Mouse (Mus musculus): ENCODE results near the gene Sugp1. TPM values are rescaled to one million over a fixed set of nuclear protein-coding genes. Genes with fewer than 3 reads are reported as not detected.

Gene Sugp1
- polyA plus RNA-seq, 1 experiment from 2014 or later: 52.9 TPM

DNA sequence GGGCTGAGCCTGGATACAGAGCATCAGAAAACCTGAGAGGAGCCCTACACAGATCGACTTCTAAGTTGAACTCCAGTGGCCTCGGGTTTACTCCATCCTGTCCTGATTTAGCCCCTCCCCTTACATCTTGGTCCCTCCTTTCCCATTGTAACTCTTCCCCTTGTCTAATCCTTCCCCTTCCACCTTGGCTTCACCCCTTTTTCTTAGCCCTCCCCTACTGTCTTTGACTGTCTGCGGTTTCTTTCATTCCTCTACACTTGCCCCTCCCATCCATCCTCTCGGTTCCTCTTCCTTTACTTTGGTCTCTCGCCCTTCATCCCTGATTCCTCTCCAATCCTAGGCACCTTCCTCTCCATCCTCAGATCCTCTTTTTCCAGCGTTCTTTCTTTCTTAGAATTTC is 71.9 kb downstream of the Sugp1 start:
- peaks cover 23% of the 10 kb centered on the region for H3K4me1 ChIP-seq (ENCODE audit: control insufficient read depth, insufficient read depth, low read length)
- no peaks in the 10 kb centered on the region for H3K9me3 ChIP-seq (ENCODE audit: control insufficient read depth, low read length)
- no peaks in the 10 kb centered on the region for H3K27me3 ChIP-seq (ENCODE audit: control insufficient read depth, insufficient read depth, low read length)
- H3K36me3 ChIP-seq (ENCODE audit: control insufficient read depth, insufficient read depth, low read length): peaks cover 50% of the 10 kb centered on the region
- no peak overlapping the region for H3K4me3 ChIP-seq (ENCODE audit: low read depth, low read length)
- H3K9ac ChIP-seq (replicated peaks; ENCODE audit: low read depth, low read length): no peak overlapping the region
- 24% methylated on average over 6 of the region's 6 CpGs for WGBS
- no peak overlapping the region for H3K4me2 ChIP-seq (ENCODE audit: low read depth, low read length)
- no peak overlapping the region for H3K27ac ChIP-seq (ENCODE audit: low read depth, low read length)
- no peak for ATAC-seq (ENCODE audit: low read depth)

DNA sequence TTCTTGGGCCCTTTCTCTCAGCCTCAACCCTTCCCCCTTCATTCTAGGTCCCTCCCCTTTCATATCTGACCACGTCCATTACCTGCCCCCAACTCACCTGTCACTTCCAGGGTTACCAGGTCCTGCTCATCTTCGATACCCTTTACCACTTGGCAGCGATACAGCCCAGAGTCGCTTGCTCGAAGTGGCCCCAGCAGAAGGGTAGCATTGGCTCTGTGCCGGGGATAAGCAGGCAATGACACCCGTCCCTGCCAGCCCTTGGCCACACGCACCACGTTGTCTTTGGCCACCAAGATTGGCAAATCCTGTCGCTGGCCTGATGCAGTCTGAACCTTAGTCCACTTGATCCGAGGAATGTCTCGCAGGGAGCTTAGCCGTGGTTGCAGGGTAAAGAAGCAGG is 72.3 kb downstream of the Sugp1 start:
- Histone ChIP-seq H3K27me3 (ENCODE audit: control insufficient read depth, insufficient read depth, low read length) (no peaks in the 10 kb centered on the region), H3K9me3 (ENCODE audit: control insufficient read depth, low read length) (no peaks in the 10 kb centered on the region), H3K4me2 (ENCODE audit: low read depth, low read length) (no peak overlapping the region), H3K27ac (ENCODE audit: low read depth, low read length) (no peak overlapping the region), H3K36me3 (ENCODE audit: control insufficient read depth, insufficient read depth, low read length) (peaks cover 46% of the 10 kb centered on the region), H3K4me3 (ENCODE audit: low read depth, low read length) (no peak overlapping the region), H3K4me1 (ENCODE audit: control insufficient read depth, insufficient read depth, low read length) (peaks cover 23% of the 10 kb centered on the region), H3K9ac (replicated peaks; ENCODE audit: low read depth, low read length) (no peak overlapping the region)
- ATAC-seq (ENCODE audit: low read depth): no peak
- 74% methylated on average over 13 of the region's 13 CpGs for WGBS

DNA sequence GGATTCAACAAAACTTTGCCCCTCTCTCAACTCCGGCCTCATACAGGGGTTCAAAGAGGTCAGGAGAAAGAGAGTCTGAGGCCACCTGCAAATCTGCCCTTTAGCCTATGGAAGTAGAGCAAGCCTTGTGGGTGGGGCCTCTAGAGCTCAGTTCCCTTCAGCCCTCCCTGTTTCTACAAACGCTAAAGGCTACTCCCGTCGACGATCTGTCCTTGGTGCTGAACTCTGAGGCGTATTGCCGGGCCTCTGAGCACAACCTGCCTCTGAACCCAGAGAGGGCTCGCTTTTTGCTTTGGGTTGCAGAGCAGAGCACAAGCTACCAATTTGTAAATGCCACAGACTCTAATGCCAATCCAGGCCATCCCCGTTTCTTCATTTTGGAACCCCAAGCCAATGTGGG is 75.0 kb downstream of the Sugp1 start:
- H3K27me3 ChIP-seq (ENCODE audit: control insufficient read depth, insufficient read depth, low read length): no peaks in the 10 kb centered on the region
- ATAC-seq (ENCODE audit: low read depth): no peak
- no peak overlapping the region for H3K4me3 ChIP-seq (ENCODE audit: low read depth, low read length)

DNA sequence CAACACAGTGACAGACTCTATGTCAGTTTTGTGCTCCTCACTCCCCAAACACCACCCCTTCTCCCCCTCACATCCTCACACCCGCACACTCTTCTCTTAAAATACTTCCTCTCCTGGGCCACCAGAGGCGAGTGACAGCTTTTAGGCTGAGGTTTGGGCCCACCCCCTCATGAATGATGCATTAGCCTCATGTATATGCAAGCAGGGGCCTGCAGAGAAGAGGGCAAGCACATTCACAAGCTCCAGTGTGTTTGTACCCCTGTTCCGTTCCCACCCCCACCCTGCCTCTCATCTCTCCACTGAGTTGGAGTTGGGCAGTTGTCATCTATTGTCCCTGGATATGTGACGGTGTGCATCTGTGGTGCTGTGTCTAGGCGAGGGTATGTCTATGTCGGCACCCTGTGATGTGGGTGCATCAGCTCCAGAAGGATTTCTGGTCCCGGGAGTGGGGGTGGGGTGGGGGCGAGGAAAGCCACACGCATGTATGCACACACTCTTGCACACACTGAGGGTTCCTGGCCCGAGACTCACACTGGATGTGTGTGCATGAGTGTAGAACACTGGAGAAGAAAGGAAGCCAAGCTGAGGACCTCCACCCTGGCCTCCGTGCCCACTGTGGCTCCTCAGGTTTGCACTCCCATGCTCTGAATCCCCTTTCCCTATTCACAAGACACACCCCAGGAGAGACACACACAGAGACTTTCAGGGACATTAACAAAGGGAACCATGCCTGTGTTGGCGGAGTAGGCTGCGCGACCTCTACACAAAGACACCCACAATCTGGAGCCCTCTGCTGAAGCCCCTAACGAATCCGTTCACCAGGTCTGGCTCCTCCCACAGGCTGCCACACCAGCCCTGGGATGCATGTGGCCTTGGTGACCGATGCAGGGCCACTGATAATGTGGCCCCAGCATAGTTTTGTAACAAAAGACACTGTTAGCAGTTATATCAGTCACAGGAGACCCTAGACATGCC is 76.4 kb downstream of the Sugp1 start:
- H3K9me3 ChIP-seq (ENCODE audit: control insufficient read depth, low read length): no peaks in the 10 kb centered on the region
- peak overlapping the region; percentile 88 for H3K4me2 ChIP-seq (ENCODE audit: low read depth, low read length)
- H3K4me1 ChIP-seq (ENCODE audit: control insufficient read depth, insufficient read depth, low read length): peaks cover 23% of the 10 kb centered on the region
- ATAC-seq (ENCODE audit: low read depth): peak; percentile 83
- peaks cover 12% of the 10 kb centered on the region; the same call in 1 of the 2 replicates for H3K36me3 ChIP-seq (ENCODE audit: control insufficient read depth, insufficient read depth, low read length)
- H3K27ac ChIP-seq (ENCODE audit: low read depth, low read length): peak overlapping the region; percentile 92
- 2% methylated on average over 17 of the region's 17 CpGs for WGBS
- peak overlapping the region; percentile 81 for H3K9ac ChIP-seq (replicated peaks; ENCODE audit: low read depth, low read length)
- H3K27me3 ChIP-seq (ENCODE audit: control insufficient read depth, insufficient read depth, low read length): no peaks in the 10 kb centered on the region
- peak overlapping the region; percentile 66 for H3K4me3 ChIP-seq (ENCODE audit: low read depth, low read length)

More for the DNA sequence above, 75.0 kb downstream of the Sugp1 start:
- Histone ChIP-seq H3K27ac (ENCODE audit: low read depth, low read length) (no peak overlapping the region), H3K36me3 (ENCODE audit: control insufficient read depth, insufficient read depth, low read length) (peaks cover 21% of the 10 kb centered on the region; the same call in 1 of the 2 replicates), H3K4me1 (ENCODE audit: control insufficient read depth, insufficient read depth, low read length) (peaks cover 23% of the 10 kb centered on the region), H3K9me3 (ENCODE audit: control insufficient read depth, low read length) (no peaks in the 10 kb centered on the region), H3K4me2 (ENCODE audit: low read depth, low read length) (peak overlapping the region; percentile 88), H3K9ac (replicated peaks; ENCODE audit: low read depth, low read length) (peak overlapping the region; percentile 17; the same call in 1 of the 2 replicates)
- WGBS: 9% methylated on average over 9 of the region's 9 CpGs

DNA sequence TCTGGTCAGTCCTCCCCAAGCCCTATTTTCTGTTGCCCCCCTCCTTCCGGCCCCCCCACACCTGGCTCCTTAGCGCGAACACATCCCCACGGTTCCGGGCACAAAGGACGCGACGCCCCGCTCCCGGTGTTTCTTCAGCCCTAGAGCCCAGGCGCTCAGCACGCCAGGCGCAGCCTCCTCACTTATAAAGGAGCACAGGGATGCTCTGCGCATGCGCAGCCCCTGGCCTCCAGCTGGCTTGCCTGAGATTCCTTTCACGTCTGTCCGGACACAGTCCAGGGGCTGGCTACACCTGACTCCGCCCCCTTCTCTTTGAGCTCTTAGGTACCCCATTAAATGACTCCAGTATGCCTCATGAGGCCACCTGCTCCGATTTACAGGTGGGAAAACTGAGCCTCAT is 78.1 kb downstream of the Sugp1 start, which contains the start of gene Ncan:
Gene Ncan (minus strand): TSS at position 207 of the 400 bp plus-strand sequence.
- H3K27me3 ChIP-seq (ENCODE audit: control insufficient read depth, insufficient read depth, low read length): no peaks in the 10 kb centered on the region
- H3K27ac ChIP-seq (ENCODE audit: low read depth, low read length): peak within 1 kb of the TSS; percentile 92
- peak; percentile 73 for ATAC-seq (ENCODE audit: low read depth)
- peak within 1 kb of the TSS; percentile 88 for H3K4me2 ChIP-seq (ENCODE audit: low read depth, low read length)
- no peaks in the 10 kb centered on the region for H3K9me3 ChIP-seq (ENCODE audit: control insufficient read depth, low read length)
- peaks cover 23% of the 10 kb centered on the region for H3K4me1 ChIP-seq (ENCODE audit: control insufficient read depth, insufficient read depth, low read length)
- peaks cover 5% of the 10 kb centered on the region; the same call in 1 of the 2 replicates for H3K36me3 ChIP-seq (ENCODE audit: control insufficient read depth, insufficient read depth, low read length)
- H3K4me3 ChIP-seq (ENCODE audit: low read depth, low read length): peak within 1 kb of the TSS; percentile 66
- WGBS: under 1% methylated on average over 19 of the region's 19 CpGs
- H3K9ac ChIP-seq (replicated peaks; ENCODE audit: low read depth, low read length): peak within 1 kb of the TSS; percentile 81

Small RNA genes lying within 50 kb of the gene (microRNA-seq; reads per million reads assigned to microRNA genes)
- 2.8 reads per million, percentile 2 among the genes with 10 or more reads in this experiment for gene Mir7066

Other genes with a start within 250 kb of the Sugp1 start
- gene Gmip, start 234.1 kb upstream of the Sugp1 start, polyA plus RNA-seq (2014; fragmentation: Nextera tagmentation; extraction: Ambion mirVana): 27.5 and 31.3 TPM in 2 replicates
- gene Lpar2, start 220.4 kb upstream of the Sugp1 start, polyA plus RNA-seq (2014; fragmentation: Nextera tagmentation; extraction: Ambion mirVana): 0.84 and 1.3 TPM in 2 replicates
- 61.0 and 74.5 TPM in 2 replicates for gene Pbx4, start 210.3 kb upstream of the Sugp1 start, polyA plus RNA-seq (2014; fragmentation: Nextera tagmentation; extraction: Ambion mirVana)
- 3.5 and 4.3 TPM in 2 replicates for gene Cilp2, start 155.1 kb upstream of the Sugp1 start, polyA plus RNA-seq (2014; fragmentation: Nextera tagmentation; extraction: Ambion mirVana)
- gene Tssk6, start 140.6 kb upstream of the Sugp1 start, polyA plus RNA-seq (2014; fragmentation: Nextera tagmentation; extraction: Ambion mirVana): 4.1 and 4.3 TPM in 2 replicates
- gene Ndufa13, start 140.3 kb upstream of the Sugp1 start, polyA plus RNA-seq (2014; fragmentation: Nextera tagmentation; extraction: Ambion mirVana): 176 and 194 TPM in 2 replicates
- 11.5 and 12.3 TPM in 2 replicates for gene Yjefn3, start 140.1 kb upstream of the Sugp1 start, polyA plus RNA-seq (2014; fragmentation: Nextera tagmentation; extraction: Ambion mirVana)
- 20.9 and 27.5 TPM in 2 replicates for gene Gatad2a, start 46.4 kb upstream of the Sugp1 start, polyA plus RNA-seq (2014; fragmentation: Nextera tagmentation; extraction: Ambion mirVana)
- 73.5 and 77.9 TPM in 2 replicates for gene Mau2, start 79 bp upstream of the Sugp1 start, polyA plus RNA-seq (2014; fragmentation: Nextera tagmentation; extraction: Ambion mirVana)
- gene Tm6sf2, start 30.1 kb downstream of the Sugp1 start, polyA plus RNA-seq (2014; fragmentation: Nextera tagmentation; extraction: Ambion mirVana): 1.3 and 2.1 TPM in 2 replicates
- gene Hapln4, start 40.6 kb downstream of the Sugp1 start, polyA plus RNA-seq (2014; fragmentation: Nextera tagmentation; extraction: Ambion mirVana): 0.73 and 0.84 TPM in 2 replicates
- 154 and 176 TPM in 2 replicates for gene Ncan, start 78.1 kb downstream of the Sugp1 start, polyA plus RNA-seq (2014; fragmentation: Nextera tagmentation; extraction: Ambion mirVana)
- 22.9 and 35.3 TPM in 2 replicates for gene Nr2c2ap, start 88.5 kb downstream of the Sugp1 start, polyA plus RNA-seq (2014; fragmentation: Nextera tagmentation; extraction: Ambion mirVana)
- gene Rfxank, start 96.3 kb downstream of the Sugp1 start, polyA plus RNA-seq (2014; fragmentation: Nextera tagmentation; extraction: Ambion mirVana): 9.4 and 12.2 TPM in 2 replicates
- gene Borcs8, start 96.7 kb downstream of the Sugp1 start, polyA plus RNA-seq (2014; fragmentation: Nextera tagmentation; extraction: Ambion mirVana): 63.7 and 72.3 TPM in 2 replicates
- gene Mef2b, start 96.9 kb downstream of the Sugp1 start, polyA plus RNA-seq (2014; fragmentation: Nextera tagmentation; extraction: Ambion mirVana): 0.27 and 0.72 TPM in 2 replicates
- gene Tmem161a, start 129.5 kb downstream of the Sugp1 start, polyA plus RNA-seq (2014; fragmentation: Nextera tagmentation; extraction: Ambion mirVana): 28.3 and 34.8 TPM in 2 replicates
- gene Slc25a42, start 169.5 kb downstream of the Sugp1 start, polyA plus RNA-seq (2014; fragmentation: Nextera tagmentation; extraction: Ambion mirVana): 7.6 and 10.0 TPM in 2 replicates
- 77.1 and 78.6 TPM in 2 replicates for gene Sugp2, start 191.4 kb downstream of the Sugp1 start, polyA plus RNA-seq (2014; fragmentation: Nextera tagmentation; extraction: Ambion mirVana)
- gene Armc6, start 191.7 kb downstream of the Sugp1 start, polyA plus RNA-seq (2014; fragmentation: Nextera tagmentation; extraction: Ambion mirVana): 95.5 and 106 TPM in 2 replicates
- gene Homer3, start 240.0 kb downstream of the Sugp1 start, polyA plus RNA-seq (2014; fragmentation: Nextera tagmentation; extraction: Ambion mirVana): 16.8 and 25.5 TPM in 2 replicates